ENCODE assay signal across 10 mouse cellular contexts in the genomic region with DNA sequence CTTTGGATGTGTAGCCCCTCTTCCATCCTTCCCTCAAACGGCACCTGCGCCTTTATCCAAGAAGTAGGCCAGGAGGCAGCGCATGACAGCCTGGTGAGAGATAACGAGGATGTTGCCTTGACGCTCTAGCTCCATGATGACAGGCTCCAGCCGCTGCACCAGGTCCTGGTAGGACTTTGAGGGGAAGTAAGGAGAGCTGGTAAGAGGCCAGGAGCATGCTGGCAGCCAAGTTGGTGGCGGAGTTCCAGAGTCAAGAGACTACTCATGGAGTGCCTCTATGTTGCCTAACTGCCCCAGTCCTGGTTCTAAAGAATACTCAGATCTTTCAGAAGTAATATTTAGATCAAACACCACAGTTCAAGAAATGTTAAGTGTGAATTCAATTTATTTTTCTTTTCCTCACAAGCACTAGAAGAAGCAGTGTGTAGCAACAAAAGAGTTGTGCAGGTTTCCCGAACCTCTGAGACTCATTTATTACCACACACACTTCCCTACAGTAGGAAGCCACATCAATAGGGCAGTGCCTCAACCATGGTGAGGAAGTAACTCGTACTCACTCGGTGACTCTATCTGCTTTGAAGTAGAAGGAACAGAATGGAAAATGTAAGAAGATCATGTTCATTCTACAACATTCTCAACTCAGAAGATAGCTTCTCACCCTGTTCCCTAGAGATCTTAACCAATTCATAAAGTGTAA. TPM values are rescaled to one million over a fixed set of nuclear protein-coding genes. Genes with fewer than 3 reads are reported as not detected.
DNase-seq lines count a peak whose midpoint lies in the region.
"Had no signal": no experiment of that assay in that cellular context is flagged by ENCODE, and none has a peak within 500 bp of the region (broad histone marks: within the 10 kb centered on the region; RNA-seq: fewer than 3 reads in every experiment).

No protein-coding gene starts in this region.

- no peak overlapping the region for H3K4me3 ChIP-seq in hindbrain, embryonic 10.5 days
- H3K4me3 ChIP-seq: embryonic facial prominence, embryonic 10.5 days had no signal

- peaks cover 60% of the 10 kb centered on the region for H3K36me3 ChIP-seq in hindbrain, embryonic 10.5 days

- peak; percentile 66 for DNase-seq in CD4-positive helper T cell, adult 2 months (ENCODE audit: low read depth, low spot score)
- DNase-seq in T-cell, adult 2 months (ENCODE audit: low spot score): peak; percentile 28
- peak; percentile 80 for DNase-seq in heart, adult 8-10 months (ENCODE audit: low spot score)
- peak; percentile 76 for DNase-seq in lung, postnatal 10 days
- DNase-seq in hindbrain, embryonic 10.5 days (ENCODE audit: low spot score): no peak
- DNase-seq in spleen, postnatal 4 days (ENCODE audit: low spot score in 2 of 2): no peak
- DNase-seq in urinary bladder, adult 18-20 months (ENCODE audit: low spot score in 2 of 2): no peak

- no peaks in the 10 kb centered on the region for H3K4me1 ChIP-seq in hindbrain, embryonic 10.5 days (replicated peaks)
- H3K4me1 ChIP-seq: embryonic facial prominence, embryonic 10.5 days had no signal

- no peak overlapping the region for H3K27ac ChIP-seq in hindbrain, embryonic 10.5 days
- H3K27ac ChIP-seq: embryonic facial prominence, embryonic 10.5 days had no signal

- H3K27me3 ChIP-seq in hindbrain, embryonic 10.5 days (ENCODE audit: insufficient read depth, poor library complexity, severe bottlenecking): no peaks in the 10 kb centered on the region

- 93% methylated on average over 10 of the region's 10 CpGs for WGBS in hindbrain, embryonic 10.5 days

- no peaks in the 10 kb centered on the region for H3K9me3 ChIP-seq in hindbrain, embryonic 10.5 days
- H3K9me3 ChIP-seq: embryonic facial prominence, embryonic 10.5 days had no signal

RNA-seq across cellular contexts. Expression of gene Gm29427, which starts 15.5 kb away (rescaled TPM):
- not detected for total RNA-seq in heart, adult 8-10 months (2022)
- polyA plus RNA-seq in hindbrain, embryonic 10.5 days (2016; fragmentation: Nextera tagmentation; extraction: Ambion mirVana): not detected in 2 replicates
- total RNA-seq: layer of hippocampus, adult 18-20 months had no signal
- polyA plus RNA-seq: embryonic facial prominence, embryonic 10.5 days; lung, embryonic 16.5 days had no signal

RNA-seq across cellular contexts. Expression of gene Yod1, which starts 17.0 kb away (rescaled TPM):
- total RNA-seq in heart, adult 8-10 months (2022): 1 to 10 TPM; 3.1 to 4.5 (median 4.0) TPM
- 11.4 and 13.3 TPM in 2 replicates for polyA plus RNA-seq in hindbrain, embryonic 10.5 days (2016; fragmentation: Nextera tagmentation; extraction: Ambion mirVana)

RNA-seq across cellular contexts. Expression of gene Pfkfb2, which starts 29.0 kb away (rescaled TPM):
- 100 to 1,000 TPM in 1 of 4 experiments, 10 to 100 TPM in 3; 79.2 to 109 (median 83.8) TPM for total RNA-seq in heart, adult 8-10 months (2022)
- 5.3 and 6.7 TPM in 2 replicates for polyA plus RNA-seq in hindbrain, embryonic 10.5 days (2016; fragmentation: Nextera tagmentation; extraction: Ambion mirVana)

RNA-seq across cellular contexts. Expression of gene AA986860, which starts 31.7 kb away (rescaled TPM):
- under 1 TPM; 0.30 to 0.69 (median 0.36) TPM for total RNA-seq in heart, adult 8-10 months (2022)
- 0.51 and 0.73 TPM in 2 replicates for polyA plus RNA-seq in hindbrain, embryonic 10.5 days (2016; fragmentation: Nextera tagmentation; extraction: Ambion mirVana)

RNA-seq across cellular contexts. Expression of gene C4bp, which starts 38.7 kb away (rescaled TPM):
- not detected for total RNA-seq in heart, adult 8-10 months (2022)
- not detected in 2 replicates for polyA plus RNA-seq in hindbrain, embryonic 10.5 days (2016; fragmentation: Nextera tagmentation; extraction: Ambion mirVana)
- polyA plus RNA-seq: embryonic facial prominence, embryonic 10.5 days; lung, embryonic 16.5 days had no signal

Comparison
In these comparisons a context has a peak if more than half of its experiments do, and no peak if none do; other contexts are left out.
1. DNase-seq: peak in CD4-positive helper T cell, adult 2 months (single experiment), T-cell, adult 2 months (single experiment), heart, adult 8-10 months (single experiment) and lung, postnatal 10 days (single experiment); none in hindbrain, embryonic 10.5 days (single experiment), spleen, postnatal 4 days (0 of 2) and urinary bladder, adult 18-20 months (0 of 2).